Mouse (Mus musculus) thymus, adult 2 months (tissue): Measurements from ENCODE around the gene Tead2. TPM values are rescaled to one million over a fixed set of nuclear protein-coding genes. Genes with fewer than 3 reads are reported as not detected.
"Not testable (repeated sequence)": the region's sequence is repeated elsewhere in the genome, so short reads cannot be mapped to it uniquely, and the experiment has no call there.

Experiments used
- DNase-seq: peaks from one replicate; pipeline ENCODE4 v3.0.0; 2021
- H3K27ac ChIP-seq: fragments of 200-500 bp; 2 replicates; pipeline ENCODE4 v1.5.1; 2012; ENCODE audit warnings: low read length, control low read depth; ENCODE audit not compliant: control insufficient read depth, insufficient read depth
- H3K27me3 ChIP-seq: fragments of 200-500 bp; 2 replicates; pipeline ENCODE4 v1.6.1; 2012; ENCODE audit warnings: mild to moderate bottlenecking, low read length, moderate library complexity, mixed read lengths; ENCODE audit not compliant: control insufficient read depth, insufficient read depth
- H3K36me3 ChIP-seq: fragments of 200-500 bp; 2 replicates; pipeline ENCODE4 v1.6.1; 2012; ENCODE audit warnings: mild to moderate bottlenecking, low read length, moderate library complexity; ENCODE audit not compliant: control insufficient read depth, insufficient read depth
- H3K4me1 ChIP-seq: fragments of 200-500 bp; replicated peaks from 2 replicates; pipeline ENCODE4 v1.6.1; 2012; ENCODE audit warnings: low read length; ENCODE audit not compliant: control insufficient read depth, insufficient read depth
- H3K4me3 ChIP-seq: fragments of 200-500 bp; 2 replicates; pipeline ENCODE4 v1.5.1; 2012; ENCODE audit warnings: mild to moderate bottlenecking, low read length, control low read depth, moderate library complexity; ENCODE audit not compliant: control insufficient read depth, insufficient read depth
- CTCF ChIP-seq: fragments of 200-500 bp; IDR thresholded peaks from 2 replicates; pipeline ENCODE4 v1.5.1; 2012; ENCODE audit warnings: mild to moderate bottlenecking, control low read depth, low read length, moderate library complexity, borderline replicate concordance; ENCODE audit not compliant: control insufficient read depth, poor library complexity, insufficient read depth; ENCODE audit errors: extremely low read depth
- POLR2A ChIP-seq: fragments of 200-500 bp; IDR thresholded peaks from 2 replicates; pipeline ENCODE4 v1.6.1; 2012; ENCODE audit warnings: mild to moderate bottlenecking, low read length, control low read depth, moderate library complexity; ENCODE audit not compliant: control insufficient read depth, poor library complexity, insufficient read depth; ENCODE audit errors: extremely low read depth
- WGBS: fragments of 180-500 bp; shearing (Covaris S2); methylation state at CpG from one replicate; pipeline ENCODE4 v1.1.7; 2018; 5-methylcytosine and 5-hydroxymethylcytosine counted together
- polyA plus RNA-seq: library from polyadenylated mRNA; depleted of rRNA; stranded (reverse); fragments of >200 nt; gene quantifications from 2 replicates; pipeline ENCODE4 v1.2.3, GENCODE M21; 2012

Tead2 gene
- polyA plus RNA-seq, 1 experiment: 8.5 TPM

- no peak for DNase-seq
These were observed 32.1 kb downstream of the Tead2 start for GRCm38 (mm10) chr7:45247666-45248065.

DNA sequence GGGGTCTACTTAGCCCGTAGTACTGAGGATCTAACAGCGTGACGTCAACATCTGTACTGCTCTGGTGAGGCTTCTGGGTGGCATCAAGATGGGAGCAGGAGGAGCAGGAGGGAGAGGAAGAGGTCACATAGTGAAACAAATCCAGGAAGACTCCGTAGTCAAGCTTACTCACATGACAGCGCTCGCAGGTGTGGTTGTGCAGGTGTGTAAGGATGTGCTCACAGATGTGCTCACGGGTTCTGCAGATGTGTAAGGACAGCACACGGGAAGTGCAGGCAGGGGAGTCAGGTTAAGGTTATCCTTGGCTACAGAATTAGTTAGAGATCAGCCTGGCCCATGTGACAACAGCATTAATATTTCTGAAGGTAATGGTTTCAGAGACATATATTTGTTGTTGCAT, 38.3 kb downstream of the Tead2 start:
- no peak for DNase-seq
- no peaks in the 10 kb centered on the region for H3K27me3 ChIP-seq
- H3K36me3 ChIP-seq: no peaks in the 10 kb centered on the region
- TF ChIP-seq CTCF (no peak), POLR2A (no peak)
- WGBS: 94% methylated on average over 8 of the region's 8 CpGs
- no peak overlapping the region for H3K4me3 ChIP-seq
- H3K4me1 ChIP-seq: no peaks in the 10 kb centered on the region
- no peak overlapping the region for H3K27ac ChIP-seq

More at GRCm38 (mm10) chr7:45247666-45248065, 32.1 kb downstream of the Tead2 start:
- 32% methylated on average over 3 of the region's 3 CpGs for WGBS
- TF ChIP-seq POLR2A (no peak), CTCF (no peak)
- H3K4me1 ChIP-seq: no peaks in the 10 kb centered on the region
- no peaks in the 10 kb centered on the region for H3K36me3 ChIP-seq
- no peaks in the 10 kb centered on the region for H3K27me3 ChIP-seq
- H3K27ac ChIP-seq: no peak overlapping the region
- no peak overlapping the region for H3K4me3 ChIP-seq

GRCm38 (mm10) chr7:45255822-45256221, 40.3 kb downstream of the Tead2 start:
- not testable (repeated sequence) for H3K36me3 ChIP-seq, H3K4me3 ChIP-seq, H3K27me3 ChIP-seq, H3K4me1 ChIP-seq, H3K27ac ChIP-seq, DNase-seq
- 85% methylated on average over 5 of the region's 7 CpGs for WGBS

DNA sequence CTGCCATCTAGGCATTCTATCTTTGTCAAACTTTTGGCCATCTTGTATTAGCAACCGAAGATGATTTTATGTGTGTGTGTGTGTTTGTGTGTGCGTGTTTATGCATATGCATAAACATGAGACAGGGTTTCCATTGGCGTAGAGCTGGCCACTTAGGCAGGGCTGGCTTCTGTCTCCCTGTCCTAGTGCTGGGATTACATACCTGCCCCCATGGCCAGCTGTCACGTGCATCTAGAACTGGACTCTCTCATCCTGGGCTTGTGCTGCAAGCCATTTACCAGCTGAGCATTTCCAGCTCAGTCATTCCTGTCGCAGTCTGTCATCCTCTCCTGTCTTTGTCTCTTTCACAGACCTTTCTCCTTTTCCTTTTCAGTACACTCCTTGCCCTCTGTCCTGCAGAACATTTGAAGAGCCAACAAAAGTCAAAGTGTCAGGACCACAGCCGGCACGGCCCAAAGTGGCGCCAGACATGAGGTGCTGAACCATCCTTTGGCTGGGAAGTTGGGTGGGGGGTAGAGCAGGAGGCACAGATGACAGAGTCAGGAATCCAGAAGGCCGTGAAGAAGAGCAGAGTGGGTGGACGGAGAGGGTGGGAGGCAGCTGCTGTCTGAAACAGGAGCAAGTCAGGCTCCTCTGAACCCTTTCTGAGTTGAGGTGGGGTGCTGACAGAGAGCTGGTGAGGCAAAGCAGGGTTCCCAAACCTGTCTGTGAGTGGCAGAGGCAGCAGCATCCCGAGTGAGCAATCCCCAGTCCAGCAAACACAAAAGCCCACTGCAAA, 41.7 kb downstream of the Tead2 start:
- Histone ChIP-seq H3K36me3 (no peaks in the 10 kb centered on the region), H3K27ac (no peak overlapping the region), H3K4me3 (no peak overlapping the region), H3K27me3 (no peaks in the 10 kb centered on the region), H3K4me1 (no peaks in the 10 kb centered on the region)
- DNase-seq: no peak
- TF ChIP-seq POLR2A: no peak
- TF ChIP-seq CTCF: no peak
- WGBS: 85% methylated on average over 11 of the region's 11 CpGs

- no peak overlapping the region for H3K27ac ChIP-seq
- H3K36me3 ChIP-seq: no peaks in the 10 kb centered on the region
- no peaks in the 10 kb centered on the region for H3K4me1 ChIP-seq
- DNase-seq: no peak
- no peaks in the 10 kb centered on the region for H3K27me3 ChIP-seq
- WGBS: 87% methylated on average over 8 of the region's 8 CpGs
- TF ChIP-seq CTCF (no peak), POLR2A (no peak)
- no peak overlapping the region for H3K4me3 ChIP-seq
These were observed 43.7 kb downstream of the Tead2 start for GRCm38 (mm10) chr7:45259281-45259680.

- DNase-seq: no peak
- Histone ChIP-seq H3K27me3 (no peaks in the 10 kb centered on the region), H3K27ac (no peak overlapping the region), H3K36me3 (no peaks in the 10 kb centered on the region), H3K4me1 (no peaks in the 10 kb centered on the region), H3K4me3 (no peak overlapping the region)
- no peak for TF ChIP-seq POLR2A
- no peak for TF ChIP-seq CTCF
- WGBS: 77% methylated on average over 7 of the region's 7 CpGs
These were observed 46.7 kb downstream of the Tead2 start for GRCm38 (mm10) chr7:45262266-45262665.
